Mouse (Mus musculus) ES-Bruce4 (cell line): ENCODE measurements at regions not wholly inside any gene's neighbourhood (a gene's known extent, or its start where the extent isn't known, plus 50 kb on each side); places are given as distances from the start of the nearest gene placed in this dataset.

Source experiments
- H3K27ac ChIP-seq: 2 replicates; pipeline ENCODE4 v1.5.1; 2012; ENCODE audit warnings: low read length, inconsistent platforms; ENCODE audit not compliant: insufficient read depth
- H3K27me3 ChIP-seq: 2 replicates; pipeline ENCODE4 v1.6.1; 2012; ENCODE audit warnings: mild to moderate bottlenecking, low read length, inconsistent platforms; ENCODE audit not compliant: control insufficient read depth, poor library complexity, insufficient read depth, severe bottlenecking
- H3K36me3 ChIP-seq: 2 replicates; pipeline ENCODE4 v1.6.1; 2012; ENCODE audit warnings: inconsistent platforms, mild to moderate bottlenecking, low read length, moderate library complexity; ENCODE audit not compliant: control insufficient read depth, poor library complexity, insufficient read depth, severe bottlenecking
- H3K4me1 ChIP-seq: one replicate; pipeline ENCODE4 v1.8.1; 2011; ENCODE audit warnings: low read length; ENCODE audit not compliant: control insufficient read depth, insufficient read depth
- H3K4me3 ChIP-seq: 2 replicates; pipeline ENCODE4 v1.5.1; 2011; ENCODE audit warnings: low read depth, mild to moderate bottlenecking, low read length
- H3K9ac ChIP-seq: 2 replicates; pipeline ENCODE4 v1.6.1; 2012; ENCODE audit warnings: low read depth, mild to moderate bottlenecking, inconsistent platforms; ENCODE audit not compliant: poor library complexity, severe bottlenecking
- H3K9me3 ChIP-seq: replicated peaks from 2 replicates; pipeline ENCODE4 v1.6.1; 2012; ENCODE audit warnings: mild to moderate bottlenecking, low read length, inconsistent platforms; ENCODE audit not compliant: control insufficient read depth, poor library complexity, insufficient read depth, severe bottlenecking
- CTCF ChIP-seq: IDR thresholded peaks from one replicate; pipeline ENCODE4 v1.8.1; 2011; ENCODE audit warnings: low read depth, low read length
- EP300 ChIP-seq: IDR thresholded peaks from 2 replicates; pipeline ENCODE4 v1.6.1; 2011; ENCODE audit warnings: low read depth, low read length; ENCODE audit not compliant: insufficient read depth
- POLR2A ChIP-seq: IDR thresholded peaks from one replicate; pipeline ENCODE4 v1.8.1; 2011; ENCODE audit warnings: low read length; ENCODE audit not compliant: insufficient read depth

DNA sequence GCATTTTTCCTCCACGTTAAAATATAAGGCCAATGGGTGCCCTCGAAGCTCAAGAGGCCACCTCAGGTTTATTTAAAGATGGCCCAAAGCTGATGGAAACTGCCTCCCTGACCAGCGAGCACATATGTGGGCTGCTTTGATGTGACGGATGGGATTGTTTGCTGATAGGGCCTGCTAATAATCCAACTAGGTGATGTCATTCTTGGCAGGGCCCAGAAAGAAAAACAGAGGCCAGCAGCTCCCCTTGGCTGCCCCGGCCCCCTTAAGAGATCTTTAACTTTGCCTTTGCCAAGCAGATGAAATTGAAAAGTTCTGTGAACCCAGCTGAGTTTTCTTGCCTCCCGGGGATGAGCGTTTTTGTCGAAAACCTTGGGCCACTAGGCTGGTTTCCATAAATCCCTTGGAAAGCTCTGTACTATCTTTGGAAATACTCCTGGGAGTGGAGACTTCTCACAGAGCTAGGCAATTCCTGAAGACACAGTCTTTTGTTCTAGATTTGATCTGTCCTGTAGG is 83.8 kb downstream of the Gm10260 start:
- H3K27me3 ChIP-seq: no peaks in the 10 kb centered on the region

DNA sequence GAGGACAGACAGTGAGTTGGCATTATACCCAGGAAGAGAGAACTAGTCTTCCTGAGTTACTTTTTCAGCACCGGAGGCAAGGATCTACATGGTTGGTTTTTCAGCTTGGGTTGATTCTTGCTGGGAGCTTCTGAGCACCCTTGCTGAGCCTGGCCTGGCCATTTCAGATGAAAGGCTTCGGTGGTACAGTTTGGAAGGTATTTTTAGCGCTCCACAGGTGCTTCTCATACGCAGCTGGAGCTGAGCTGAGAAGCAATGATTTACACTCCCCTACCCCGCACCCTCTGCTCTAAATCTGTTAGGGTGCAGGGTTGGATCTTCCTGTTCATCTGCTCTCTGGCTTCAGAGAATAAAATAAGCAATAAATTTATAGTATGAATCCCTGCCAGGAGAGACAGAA is 87.3 kb downstream of the Gm10260 start:
- TF ChIP-seq CTCF (no peak), EP300 (no peak), POLR2A (no peak)
- no peaks in the 10 kb centered on the region for H3K4me1 ChIP-seq
- no peak overlapping the region for H3K9ac ChIP-seq
- no peak overlapping the region for H3K27ac ChIP-seq
- H3K36me3 ChIP-seq: no peaks in the 10 kb centered on the region
- no peak overlapping the region for H3K4me3 ChIP-seq
- no peaks in the 10 kb centered on the region for H3K27me3 ChIP-seq
- H3K9me3 ChIP-seq: 0 out of 2 replicates have a peak, but pooled peaks cover 4% of the 10 kb centered on the region

More for the DNA sequence above, 83.8 kb downstream of the Gm10260 start:
- Histone ChIP-seq H3K36me3 (no peaks in the 10 kb centered on the region), H3K9me3 (0 out of 2 replicates have a peak, but pooled peaks cover 4% of the 10 kb centered on the region), H3K27ac (no peak overlapping the region), H3K4me3 (no peak overlapping the region), H3K4me1 (peaks cover 2% of the 10 kb centered on the region), H3K9ac (no peak overlapping the region)
- no peak for TF ChIP-seq CTCF
- no peak for TF ChIP-seq EP300
- no peak for TF ChIP-seq POLR2A

DNA sequence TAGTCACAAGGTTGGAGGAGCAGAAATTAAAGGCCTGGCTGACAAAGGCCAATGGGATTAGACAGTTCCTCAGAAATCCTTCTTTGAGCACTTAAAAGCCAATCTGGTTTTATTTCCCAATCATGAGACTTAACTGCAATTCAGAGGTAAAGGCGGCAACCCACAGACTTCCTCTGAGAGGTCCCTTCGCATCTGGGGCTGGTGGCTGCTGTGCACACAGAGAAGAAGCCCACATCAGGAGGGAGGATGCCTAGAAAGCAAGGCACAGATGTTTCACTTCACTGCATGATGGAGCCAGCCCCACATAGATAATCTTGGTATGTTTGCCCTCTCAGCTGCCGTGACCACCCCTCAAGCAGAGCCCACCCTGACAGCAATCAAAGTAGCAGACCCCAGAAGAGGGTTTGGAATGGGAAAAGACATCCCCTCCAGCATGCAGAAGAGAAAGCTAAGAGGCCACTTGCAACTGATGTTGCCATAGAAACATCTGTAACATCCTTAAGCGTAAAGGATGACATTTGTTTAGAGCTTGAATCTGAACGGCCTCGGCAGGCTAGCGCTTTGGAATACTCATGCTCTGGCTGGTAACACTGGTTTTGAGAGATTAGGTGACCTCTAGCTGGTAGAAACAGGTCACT is 88.3 kb downstream of the Gm10260 start:
- Histone ChIP-seq H3K27ac (no peak overlapping the region), H3K4me1 (no peaks in the 10 kb centered on the region), H3K9me3 (0 out of 2 replicates have a peak, but pooled peaks cover 4% of the 10 kb centered on the region), H3K27me3 (no peaks in the 10 kb centered on the region), H3K36me3 (no peaks in the 10 kb centered on the region), H3K9ac (no peak overlapping the region), H3K4me3 (no peak overlapping the region)
- no peak for TF ChIP-seq POLR2A

DNA sequence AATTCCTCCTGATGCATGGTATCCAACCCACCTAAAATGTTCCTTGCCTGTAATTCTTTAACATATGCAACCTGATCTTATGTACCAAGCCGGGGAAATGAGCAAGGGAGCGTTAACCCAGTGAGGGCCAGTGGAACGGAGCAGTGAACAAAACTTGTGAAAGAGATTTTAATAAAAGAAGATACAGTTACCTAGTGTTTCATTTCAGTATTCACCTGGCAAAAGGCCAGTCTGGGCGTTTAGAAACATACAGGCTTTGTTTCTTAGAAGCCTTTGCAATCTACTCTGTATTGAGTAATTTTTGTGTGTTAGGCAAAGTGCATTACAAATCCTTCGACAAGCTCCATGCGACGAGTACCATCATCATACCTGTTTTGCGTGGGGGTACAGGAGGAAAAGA is 91.1 kb downstream of the Gm10260 start:
- Histone ChIP-seq H3K9me3 (peaks cover 4% of the 10 kb centered on the region; the same call in 1 of the 2 replicates), H3K27me3 (no peaks in the 10 kb centered on the region), H3K9ac (no peak overlapping the region), H3K4me3 (no peak overlapping the region), H3K27ac (no peak overlapping the region), H3K36me3 (no peaks in the 10 kb centered on the region), H3K4me1 (no peaks in the 10 kb centered on the region)
- TF ChIP-seq CTCF: no peak
- TF ChIP-seq EP300: no peak

DNA sequence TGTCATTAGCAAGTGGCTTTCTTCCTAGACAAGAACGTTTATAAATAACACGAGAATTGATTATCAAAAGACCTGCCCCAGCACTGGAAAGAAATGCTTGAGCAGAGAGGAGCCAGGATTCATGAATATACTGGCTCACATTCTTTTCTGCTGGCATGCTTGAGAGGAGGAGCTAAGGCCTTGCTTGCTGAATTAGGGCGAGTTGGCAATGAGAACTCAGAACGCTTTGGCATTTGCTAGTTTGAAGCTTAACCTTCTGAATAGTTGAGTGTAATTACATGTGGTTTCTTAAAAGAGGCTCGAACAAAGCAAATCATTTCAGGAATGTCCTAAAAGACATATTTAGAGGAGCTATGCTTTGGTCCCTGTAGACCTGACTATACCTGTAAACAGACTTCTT is 91.5 kb downstream of the Gm10260 start:
- Histone ChIP-seq H3K27ac (no peak overlapping the region), H3K4me1 (no peaks in the 10 kb centered on the region), H3K9ac (no peak overlapping the region), H3K36me3 (no peaks in the 10 kb centered on the region), H3K27me3 (no peaks in the 10 kb centered on the region), H3K4me3 (no peak overlapping the region), H3K9me3 (peaks cover 4% of the 10 kb centered on the region; the same call in 1 of the 2 replicates)
- TF ChIP-seq POLR2A (no peak), CTCF (no peak), EP300 (no peak)

DNA sequence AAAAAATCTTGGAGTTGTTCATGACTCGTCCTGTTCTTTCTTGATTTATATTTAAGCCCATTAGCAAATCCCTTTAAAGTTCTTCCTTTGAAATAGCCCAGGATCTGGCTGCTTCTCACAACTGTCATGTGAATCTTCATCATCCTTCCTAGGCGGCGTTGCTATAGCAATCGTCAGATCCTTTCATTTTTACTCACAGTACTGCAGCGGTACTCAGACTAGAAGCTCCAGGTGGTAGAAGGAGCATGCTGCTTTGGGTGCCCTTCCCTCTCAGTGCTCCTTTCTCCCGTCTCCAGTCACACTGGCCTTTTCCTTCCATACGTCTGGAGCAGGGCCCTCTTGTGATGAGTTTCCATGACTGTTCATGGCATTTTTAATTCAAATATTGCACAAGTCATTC is 93.1 kb downstream of the Gm10260 start:
- Histone ChIP-seq H3K4me3 (no peak overlapping the region), H3K36me3 (no peaks in the 10 kb centered on the region), H3K4me1 (no peaks in the 10 kb centered on the region), H3K27me3 (no peaks in the 10 kb centered on the region), H3K9ac (no peak overlapping the region), H3K9me3 (no peaks in the 10 kb centered on the region; the same call in 1 of the 2 replicates), H3K27ac (no peak overlapping the region)
- TF ChIP-seq POLR2A: no peak
